Mouse (Mus musculus) liver, adult 2 months (tissue): ENCODE results near the gene Fto. TPM values are rescaled to one million over a fixed set of nuclear protein-coding genes. Genes with fewer than 3 reads are reported as not detected.

Experiments used
- DNase-seq: peaks from one replicate; pipeline ENCODE4 v3.0.0-alpha.2; 2011; ENCODE audit warnings: low read depth, low spot score; ENCODE audit errors: extremely low read depth
- H3K27ac ChIP-seq: fragments of 200-500 bp; replicated peaks from 2 replicates; pipeline ENCODE4 v1.5.1; 2012; ENCODE audit warnings: low read depth, mild to moderate bottlenecking, control low read depth, inconsistent platforms, low read length; ENCODE audit not compliant: insufficient read depth
- H3K27me3 ChIP-seq: fragments of 200-500 bp; 2 replicates; pipeline ENCODE4 v1.6.1; 2012; ENCODE audit warnings: mild to moderate bottlenecking, moderate library complexity, low read length, inconsistent platforms; ENCODE audit not compliant: control insufficient read depth, insufficient read depth
- H3K36me3 ChIP-seq: fragments of 200-500 bp; 2 replicates; pipeline ENCODE4 v1.6.1; 2012; ENCODE audit warnings: low read length, inconsistent platforms; ENCODE audit not compliant: control insufficient read depth, insufficient read depth
- H3K4me1 ChIP-seq: fragments of 200-500 bp; 2 replicates; pipeline ENCODE4 v1.6.1; 2011; ENCODE audit warnings: low read length; ENCODE audit not compliant: control insufficient read depth, insufficient read depth
- H3K4me3 ChIP-seq: fragments of 200-500 bp; 2 replicates; pipeline ENCODE4 v1.5.1; 2011; ENCODE audit warnings: low read depth, mild to moderate bottlenecking, control low read depth, low read length, moderate library complexity; ENCODE audit not compliant: insufficient read depth
- H3K79me2 ChIP-seq: fragments of 200-500 bp; 2 replicates; pipeline ENCODE4 v1.6.1; 2012; ENCODE audit warnings: inconsistent platforms, mild to moderate bottlenecking, low read length, moderate library complexity; ENCODE audit not compliant: control insufficient read depth, insufficient read depth
- H3K9ac ChIP-seq: fragments of 200-500 bp; 2 replicates; pipeline ENCODE4 v1.6.1; 2012; ENCODE audit warnings: low read depth, mild to moderate bottlenecking, control low read depth, inconsistent platforms, low read length
- CTCF ChIP-seq: fragments of 200-500 bp; IDR thresholded peaks from 2 replicates; pipeline ENCODE4 v1.5.1; 2011; ENCODE audit warnings: low read depth, low read length, control low read depth
- POLR2A ChIP-seq: fragments of 200-500 bp; IDR thresholded peaks from 2 replicates; pipeline ENCODE4 v1.6.1; 2011; ENCODE audit warnings: low read length, control low read depth; ENCODE audit not compliant: insufficient read depth; ENCODE audit errors: extremely low read depth
- WGBS: fragments of 180-500 bp; shearing (Covaris S2); methylation state at CpG from one replicate; pipeline ENCODE4 v1.1.7; 2018; 5-methylcytosine and 5-hydroxymethylcytosine counted together
- polyA plus RNA-seq: library from polyadenylated mRNA; depleted of rRNA; stranded (reverse); fragments of >200 nt; gene quantifications from 2 replicates; pipeline ENCODE4 v1.2.3, GENCODE M21; 2012
- total RNA-seq: library from RNA; depleted of rRNA; stranded (reverse); fragments of >200 nt; gene quantifications from 2 replicates; pipeline ENCODE4 v1.2.3, GENCODE M21; 2014

The Fto gene
- total and polyA plus RNA-seq, 2 experiments: 14.1 to 15.6 TPM

- no peaks in the 10 kb centered on the region for H3K36me3 ChIP-seq
- peak overlapping the region; percentile 82 for H3K27ac ChIP-seq
- WGBS: 48% methylated on average over 3 of the region's 3 CpGs
- H3K79me2 ChIP-seq: peaks cover 25% of the 10 kb centered on the region; the same call in 1 of the 2 replicates
- peak; percentile 76 for DNase-seq
- H3K9ac ChIP-seq: peak overlapping the region; percentile 28
- no peak overlapping the region for H3K4me3 ChIP-seq
- TF ChIP-seq CTCF: no peak
- no peak for TF ChIP-seq POLR2A
- H3K27me3 ChIP-seq: no peaks in the 10 kb centered on the region
- H3K4me1 ChIP-seq: peaks cover 29% of the 10 kb centered on the region
Observed at GRCm38 (mm10) chr8:91384389-91384788, 71.1 kb downstream of the Fto start.

GRCm38 (mm10) chr8:91385808-91386207 is 72.5 kb downstream of the Fto start:
- Histone ChIP-seq H3K4me1 (peaks cover 27% of the 10 kb centered on the region), H3K9ac (no peak overlapping the region), H3K27me3 (no peaks in the 10 kb centered on the region), H3K27ac (peak overlapping the region; percentile 8; the same call in 1 of the 2 replicates), H3K4me3 (no peak overlapping the region), H3K36me3 (no peaks in the 10 kb centered on the region), H3K79me2 (peaks cover 23% of the 10 kb centered on the region; the same call in 1 of the 2 replicates)
- 25% methylated on average over 7 of the region's 7 CpGs for WGBS
- TF ChIP-seq CTCF (no peak), POLR2A (no peak)
- peak; percentile 57 for DNase-seq

- no peak for DNase-seq
- peaks cover 30% of the 10 kb centered on the region; the same call in 1 of the 2 replicates for H3K79me2 ChIP-seq
- no peaks in the 10 kb centered on the region for H3K36me3 ChIP-seq
- H3K4me1 ChIP-seq: peaks cover 14% of the 10 kb centered on the region
- no peak overlapping the region for H3K4me3 ChIP-seq
- no peak for TF ChIP-seq CTCF
- TF ChIP-seq POLR2A: no peak
- H3K27ac ChIP-seq: no peak overlapping the region
- no peaks in the 10 kb centered on the region for H3K27me3 ChIP-seq
- 70% methylated on average over 9 of the region's 9 CpGs for WGBS
- H3K9ac ChIP-seq: no peak overlapping the region
Observed at GRCm38 (mm10) chr8:91390369-91391020, 77.2 kb downstream of the Fto start.

GRCm38 (mm10) chr8:91392261-91392660 is 78.9 kb downstream of the Fto start:
- H3K36me3 ChIP-seq: no peaks in the 10 kb centered on the region
- peak overlapping the region; percentile 93 for H3K27ac ChIP-seq
- peak; percentile 94 for DNase-seq
- H3K79me2 ChIP-seq: peaks cover 30% of the 10 kb centered on the region; the same call in 1 of the 2 replicates
- peak overlapping the region; percentile 53; the same call in 1 of the 2 replicates for H3K9ac ChIP-seq
- no peaks in the 10 kb centered on the region for H3K27me3 ChIP-seq
- H3K4me3 ChIP-seq: no peak overlapping the region
- TF ChIP-seq CTCF (no peak), POLR2A (no peak)
- 28% methylated on average over 7 of the region's 7 CpGs for WGBS
- peaks cover 10% of the 10 kb centered on the region for H3K4me1 ChIP-seq

GRCm38 (mm10) chr8:91395340-91396055 is 82.2 kb downstream of the Fto start:
- no peak overlapping the region for H3K27ac ChIP-seq

GRCm38 (mm10) chr8:91398053-91398452 is 84.7 kb downstream of the Fto start:
- no peaks in the 10 kb centered on the region for H3K27me3 ChIP-seq
- WGBS: 93% methylated on average over 5 of the region's 5 CpGs
- no peak for DNase-seq
- H3K27ac ChIP-seq: peak overlapping the region; percentile 19; the same call in 1 of the 2 replicates
- H3K36me3 ChIP-seq: no peaks in the 10 kb centered on the region
- TF ChIP-seq POLR2A (no peak), CTCF (no peak)
- no peak overlapping the region for H3K4me3 ChIP-seq
- H3K9ac ChIP-seq: no peak overlapping the region
- H3K79me2 ChIP-seq: peaks cover 30% of the 10 kb centered on the region; the same call in 1 of the 2 replicates
- H3K4me1 ChIP-seq: peaks cover 22% of the 10 kb centered on the region

More at GRCm38 (mm10) chr8:91395340-91396055, 82.2 kb downstream of the Fto start:
- Histone ChIP-seq H3K79me2 (peaks cover 28% of the 10 kb centered on the region; the same call in 1 of the 2 replicates), H3K4me3 (no peak overlapping the region), H3K9ac (no peak overlapping the region), H3K4me1 (peaks cover 16% of the 10 kb centered on the region), H3K27me3 (no peaks in the 10 kb centered on the region), H3K36me3 (no peaks in the 10 kb centered on the region)
- DNase-seq: no peak
- WGBS: 72% methylated on average over 6 of the region's 6 CpGs
- TF ChIP-seq CTCF: no peak
- no peak for TF ChIP-seq POLR2A
